Mouse (Mus musculus) liver, embryonic 14.5 days (tissue): ENCODE data around the gene Lad1.

Source experiments
- CTCF ChIP-seq: IDR thresholded peaks from 2 replicates; pipeline ENCODE4 v1.5.1; 2016; ENCODE audit warnings: antibody characterized with exemption, low read depth, control low read depth
- EP300 ChIP-seq: IDR thresholded peaks from 2 replicates; pipeline ENCODE4 v1.6.1; 2016; ENCODE audit warnings: antibody characterized with exemption, low read depth

DNA sequence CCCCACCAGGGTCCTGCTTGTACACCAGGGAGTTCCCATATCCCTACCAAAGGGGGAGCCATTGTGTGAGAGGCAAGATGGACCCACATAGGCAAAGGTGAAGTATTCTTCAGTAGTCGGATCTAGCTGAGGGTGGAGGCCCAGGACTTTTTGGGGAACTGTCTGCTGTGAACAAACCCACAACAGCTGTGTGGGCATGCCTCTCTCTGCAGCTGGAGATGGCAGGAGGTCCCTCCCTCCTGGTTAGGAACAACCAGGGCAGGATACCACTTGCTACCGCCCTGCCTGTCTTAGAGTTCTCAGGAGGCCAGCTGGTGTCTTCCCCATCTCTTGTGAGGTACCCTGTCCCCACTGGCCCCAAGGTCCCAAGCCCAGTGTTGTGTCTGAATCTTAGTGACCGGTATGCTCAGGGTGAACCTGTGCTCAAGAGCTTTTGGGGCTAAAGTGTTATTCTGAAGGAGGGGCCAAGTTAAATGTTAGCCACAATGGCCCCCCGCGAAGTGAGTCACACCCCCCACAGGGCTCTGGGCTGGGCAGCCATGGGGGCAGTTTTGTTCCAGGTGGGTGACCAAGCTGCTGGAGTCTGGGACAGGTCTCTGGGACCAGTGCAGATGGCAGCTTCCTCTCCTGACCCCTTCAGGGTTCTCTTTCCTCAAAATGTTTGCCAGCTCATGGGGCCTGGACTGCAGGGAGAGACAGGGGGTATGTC lies 4.6 kb upstream of the Lad1 start:
- TF ChIP-seq CTCF (no peak), EP300 (no peak)
